Mouse (Mus musculus) spleen, postnatal 36 days (tissue): ENCODE results near the gene Tcte1.
A peak's percentile ranks its signal among the peaks of the same experiment; 100 is the strongest.

Experiments used
- DNase-seq, 2 experiments: peaks; one replicate each; pipeline ENCODE4 v3.0.0; 2022; ENCODE audit warnings: low spot score in 2 of 2, mixed read lengths in 1 of 2

The Tcte1 gene

GRCm38 (mm10) chr17:45584096-45584896, 61.1 kb downstream of the Tcte1 start:
- DNase-seq, result no peak

DNA sequence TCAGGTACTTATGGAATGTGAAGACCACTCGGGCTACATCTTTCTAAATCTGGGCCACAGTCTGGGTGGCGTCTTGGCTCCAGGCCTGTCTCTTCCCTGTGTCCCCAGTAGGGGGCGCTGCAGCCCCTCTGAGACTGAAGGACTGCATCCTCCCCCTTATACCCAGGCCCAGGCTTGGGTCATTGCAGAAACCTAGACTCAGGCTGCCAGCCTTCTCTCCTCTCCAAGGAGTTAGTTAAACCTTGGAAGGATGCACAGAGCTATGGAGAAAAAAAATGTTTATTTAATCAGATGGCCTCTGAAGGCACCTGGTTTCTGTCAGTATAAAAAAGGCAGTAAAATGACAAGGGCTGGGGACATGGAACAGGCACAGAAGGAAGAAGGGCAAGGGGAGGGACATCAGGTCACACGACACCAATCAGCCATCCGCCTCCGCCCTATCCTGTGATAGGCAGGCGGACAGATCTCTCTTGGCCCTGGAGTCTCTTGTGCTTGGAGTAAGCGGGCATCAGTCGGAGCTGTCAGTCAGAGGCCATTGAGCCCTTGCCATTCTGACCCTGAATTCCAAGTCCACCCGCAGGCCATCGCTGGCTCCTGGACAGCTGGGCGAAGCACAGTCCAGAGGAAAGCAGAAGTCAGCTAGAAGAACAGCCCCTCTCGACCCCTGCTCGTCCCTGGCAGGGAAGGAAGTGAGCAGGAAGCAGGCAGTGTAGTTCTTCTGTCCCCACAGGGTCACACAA, 61.9 kb downstream of the Tcte1 start:
- DNase-seq, result peak; percentile 51 to 66

DNA sequence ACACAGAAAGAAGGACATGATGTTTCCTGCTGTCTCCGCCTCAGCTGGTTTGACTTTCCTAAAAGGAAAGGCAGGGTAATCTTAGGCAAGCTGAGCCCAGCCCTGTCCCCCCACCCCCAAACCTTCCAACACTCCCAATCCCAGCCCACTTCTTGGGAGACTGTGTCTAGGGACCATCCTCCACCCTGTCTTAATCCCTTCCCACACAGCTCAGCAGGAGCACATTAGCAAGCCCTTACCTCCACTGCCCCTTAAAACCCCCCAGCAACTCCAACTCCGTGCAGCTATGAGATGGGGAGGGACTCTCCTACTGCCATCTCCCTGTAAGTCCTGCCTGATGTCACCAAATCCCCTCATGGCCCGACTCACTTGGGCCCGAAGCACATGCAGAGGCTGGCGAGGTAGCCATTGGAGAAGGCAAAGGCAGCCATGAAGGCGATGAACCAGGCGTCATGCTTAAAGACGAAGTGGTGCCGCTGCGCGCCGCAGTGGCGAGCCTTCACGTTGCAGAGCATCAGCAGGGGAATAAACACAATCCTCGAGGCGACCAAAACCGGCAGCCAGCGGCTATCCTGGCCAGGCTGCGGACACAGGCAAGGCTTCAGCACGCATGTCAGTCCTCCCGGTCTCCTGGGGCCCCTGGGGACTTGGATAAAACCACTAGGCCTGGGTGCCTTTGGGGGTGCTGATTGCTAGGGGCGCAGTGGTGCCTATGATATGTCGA, 62.7 kb downstream of the Tcte1 start:
- DNase-seq, result no peak

DNA sequence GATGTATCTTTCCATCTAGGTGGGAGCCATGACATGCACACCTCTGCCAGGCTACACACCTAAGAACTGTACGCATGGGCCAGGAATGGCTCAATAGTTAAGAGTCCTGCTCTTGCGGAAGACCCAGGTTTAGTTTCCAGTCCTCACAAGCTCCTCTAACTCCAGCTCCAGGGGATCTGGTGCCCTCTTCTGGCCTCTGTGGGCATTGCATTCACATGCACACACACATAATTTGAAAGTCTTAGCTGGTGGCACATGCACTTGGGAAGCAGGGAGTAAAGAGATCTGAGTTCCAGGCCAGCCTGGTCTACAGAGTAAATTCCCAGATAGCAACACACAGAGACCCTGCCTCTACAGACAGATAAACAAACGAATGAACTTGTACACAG, 63.2 kb downstream of the Tcte1 start:
- no peak for DNase-seq

- no peak for DNase-seq
Measured at GRCm38 (mm10) chr17:45588370-45588769, 65.1 kb downstream of the Tcte1 start.

DNA sequence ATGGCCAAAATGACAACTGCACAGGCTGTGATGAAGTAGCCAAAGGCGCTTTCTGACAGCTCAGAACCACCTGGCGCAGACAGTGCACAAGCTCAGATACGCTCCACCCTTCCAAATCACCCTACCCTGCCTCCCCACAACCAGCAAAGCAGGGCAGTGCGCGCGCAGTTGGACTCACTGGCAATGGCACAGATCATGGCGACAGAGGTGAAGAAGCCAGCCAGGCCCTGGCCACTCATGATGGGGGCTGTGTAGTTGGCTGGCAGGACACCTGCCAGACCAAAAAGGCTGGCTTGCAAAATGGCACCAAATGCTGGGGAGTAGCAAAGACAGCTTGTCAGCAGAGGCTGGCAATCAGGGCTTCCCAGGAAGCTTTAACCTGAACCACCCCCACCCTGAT, 66.0 kb downstream of the Tcte1 start:
- no peak for DNase-seq

DNA sequence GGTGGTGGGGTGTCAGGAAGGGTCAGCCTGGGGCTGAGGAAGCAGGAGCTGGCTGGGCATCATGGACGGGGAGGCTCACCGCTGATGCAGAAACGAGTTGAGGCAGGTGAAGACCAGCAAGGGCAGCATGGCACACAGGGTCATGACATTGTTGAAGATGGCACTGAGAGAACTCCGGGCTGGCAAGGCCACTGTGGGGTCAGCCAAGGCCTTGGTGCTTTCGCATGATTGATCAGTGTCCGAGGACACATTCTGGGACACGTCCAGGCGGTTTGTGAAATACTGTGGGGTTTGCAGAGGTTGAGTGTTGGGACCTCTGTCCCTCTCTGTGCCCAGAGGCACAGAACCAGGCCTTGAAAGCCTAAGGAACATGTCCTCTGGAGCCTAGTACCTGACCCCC, 66.6 kb downstream of the Tcte1 start:
- DNase-seq, result no peak

- DNase-seq, result no peak
Measured at GRCm38 (mm10) chr17:45590410-45590809, 67.2 kb downstream of the Tcte1 start.

- DNase-seq, result no peak
Measured at GRCm38 (mm10) chr17:45591701-45592605, 68.7 kb downstream of the Tcte1 start.
